Mouse (Mus musculus): ENCODE data around the gene Fgfr2.

DNA sequence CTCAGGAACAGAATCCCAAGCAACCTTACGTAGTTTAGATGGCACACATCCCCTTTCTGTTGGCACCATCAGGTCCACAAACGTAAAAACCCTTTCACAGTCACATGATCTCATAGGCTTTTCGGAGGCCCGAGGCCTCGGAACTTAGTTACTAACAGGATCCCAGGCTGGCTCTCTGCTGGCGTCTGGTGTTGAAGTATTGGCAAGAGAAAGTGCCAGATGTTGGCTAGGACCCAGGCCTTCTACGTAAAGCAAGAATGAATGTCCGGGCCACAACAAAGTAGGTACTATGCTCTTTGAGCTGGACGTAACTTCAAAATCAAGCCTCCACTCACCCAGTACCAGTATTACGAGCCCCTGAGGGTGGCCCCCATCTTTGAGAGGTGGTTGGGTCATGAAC lies 909.1 kb downstream of the Fgfr2 start:
- TF ChIP-seq CTCF (conservative IDR thresholded peaks at IDR 0.05; ENCODE audit: low read length) (no peak), POU5F1 (IDR thresholded peaks at IDR 0.05; ENCODE audit: borderline replicate concordance, low read length) (no peak)

Data from E14TG2a.4 (cell line).